ENCODE assay signal across 19 mouse cellular contexts in genomic region chr5:84413026-84413425, GRCm38 (mm10). TPM values are rescaled to one million over a fixed set of nuclear protein-coding genes. Genes with fewer than 3 reads are reported as not detected.
DNase-seq lines count a peak whose midpoint lies in the region; ATAC-seq and TF ChIP-seq lines count a peak whose summit lies in the region.
"Had no signal": no experiment of that assay in that cellular context is flagged by ENCODE, and none has a peak within 500 bp of the region (broad histone marks: within the 10 kb centered on the region; RNA-seq: fewer than 3 reads in every experiment).

No protein-coding gene starts in this region.

- H3K9me3 ChIP-seq in hindbrain, postnatal 0 days (ENCODE audit: low read length): no peaks in the 10 kb centered on the region
- no peaks in the 10 kb centered on the region for H3K9me3 ChIP-seq in neural tube, embryonic 12.5 days
- no peaks in the 10 kb centered on the region for H3K9me3 ChIP-seq in intestine, embryonic 15.5 days
- H3K9me3 ChIP-seq: heart, embryonic 13.5 days; limb, embryonic 10.5 days; liver, embryonic 13.5 days; megakaryocyte, embryonic 14.5 days had no signal

- no peak for ATAC-seq in hindbrain, postnatal 0 days
- ATAC-seq in neural tube, embryonic 12.5 days (ENCODE audit: low FRiP score, low read depth): no peak
- no peak for ATAC-seq in intestine, embryonic 15.5 days
- ATAC-seq: lung, postnatal 0 days had no signal

- no peak overlapping the region for H3K27ac ChIP-seq in hindbrain, postnatal 0 days
- H3K27ac ChIP-seq in neural tube, embryonic 12.5 days: no peak overlapping the region
- H3K27ac ChIP-seq in intestine, embryonic 15.5 days: no peak overlapping the region
- no peak overlapping the region for H3K27ac ChIP-seq in kidney, adult 2 months (ENCODE audit: insufficient read depth, low read depth, low read length)
- H3K27ac ChIP-seq: heart, embryonic 13.5 days; kidney, postnatal 0 days; limb, embryonic 10.5 days; liver, embryonic 13.5 days had no signal

- TF ChIP-seq CTCF in brain, embryonic 14.5 days (IDR thresholded peaks at IDR 0.05; ENCODE audit: borderline replicate concordance, extremely low read depth, insufficient read depth, insufficient read length): no peak
- no peak for TF ChIP-seq CTCF in hindbrain, postnatal 0 days (IDR thresholded peaks at IDR 0.05; ENCODE audit: low read depth)
- TF ChIP-seq CTCF in kidney, adult 2 months (conservative IDR thresholded peaks at IDR 0.05; ENCODE audit: insufficient read depth, insufficient read length, low read depth, low read length): no peak

- peak overlapping the region; percentile 18 for H3K4me3 ChIP-seq in hindbrain, postnatal 0 days (ENCODE audit: low read length)
- no peak overlapping the region for H3K4me3 ChIP-seq in neural tube, embryonic 12.5 days
- no peak overlapping the region for H3K4me3 ChIP-seq in intestine, embryonic 15.5 days (replicated peaks)
- no peak overlapping the region for H3K4me3 ChIP-seq in kidney, adult 2 months (ENCODE audit: insufficient read depth, low read depth, low read length)
- H3K4me3 ChIP-seq: heart, embryonic 13.5 days; limb, embryonic 10.5 days; liver, embryonic 13.5 days; megakaryocyte, embryonic 14.5 days had no signal

- H3K4me1 ChIP-seq in hindbrain, postnatal 0 days (ENCODE audit: insufficient read depth, low read length): no peaks in the 10 kb centered on the region
- H3K4me1 ChIP-seq in neural tube, embryonic 12.5 days: peaks cover 10% of the 10 kb centered on the region; the same call in 1 of the 2 replicates
- H3K4me1 ChIP-seq in intestine, embryonic 15.5 days (replicated peaks): peaks cover 9% of the 10 kb centered on the region; the same call in 1 of the 2 replicates
- H3K4me1 ChIP-seq in kidney, adult 2 months (ENCODE audit: control insufficient read depth, insufficient read depth, low read length): no peaks in the 10 kb centered on the region

- DNase-seq in embryo, embryonic 10 days (ENCODE audit: low spot score): peak; percentile 6
- no peak for DNase-seq in embryo, embryonic 9.5 days (ENCODE audit: extremely low spot score)
- peak; percentile 80 for DNase-seq in brain, embryonic 14.5 days (ENCODE audit: low read depth)
- DNase-seq in hindbrain, postnatal 0 days (ENCODE audit: low spot score): peak; percentile 37
- no peak for DNase-seq in thymus, postnatal 36 days
- DNase-seq in kidney, adult 2 months: no peak
- DNase-seq: cerebellum, adult 2 months; liver, embryonic 13.5 days; right cerebral cortex, postnatal 14 days; thymus, adult 18-20 months had no signal

- 14% methylated on average over 1 of the region's 1 CpGs for WGBS in hindbrain, postnatal 0 days
- 6% methylated on average over 1 of the region's 1 CpGs for WGBS in neural tube, embryonic 12.5 days
- 22% methylated on average over 1 of the region's 1 CpGs for WGBS in intestine, embryonic 15.5 days
- WGBS in kidney, adult 2 months: 27% methylated on average over 1 of the region's 1 CpGs

- H3K9ac ChIP-seq in hindbrain, postnatal 0 days (replicated peaks; ENCODE audit: low read length): no peak overlapping the region
- H3K9ac ChIP-seq in neural tube, embryonic 12.5 days: no peak overlapping the region
- no peak overlapping the region for H3K9ac ChIP-seq in intestine, embryonic 15.5 days
- H3K9ac ChIP-seq: heart, embryonic 13.5 days; liver, embryonic 13.5 days had no signal

- TF ChIP-seq POLR2A in brain, embryonic 14.5 days (IDR thresholded peaks at IDR 0.05; ENCODE audit: borderline replicate concordance, extremely low read depth, insufficient read depth, insufficient read length, poor library complexity, severe bottlenecking): no peak
- TF ChIP-seq POLR2A in kidney, adult 2 months (IDR thresholded peaks at IDR 0.05; ENCODE audit: low read depth, low read length): no peak

- peak overlapping the region; percentile 78 for H3K4me2 ChIP-seq in hindbrain, postnatal 0 days (ENCODE audit: low read depth, low read length)
- H3K4me2 ChIP-seq in neural tube, embryonic 12.5 days (replicated peaks): peak overlapping the region; percentile 34
- H3K4me2 ChIP-seq in intestine, embryonic 15.5 days (replicated peaks): no peak overlapping the region
- H3K4me2 ChIP-seq: heart, embryonic 13.5 days; liver, embryonic 13.5 days had no signal

- no peaks in the 10 kb centered on the region for H3K36me3 ChIP-seq in hindbrain, postnatal 0 days (ENCODE audit: insufficient read depth, low read length)
- no peaks in the 10 kb centered on the region for H3K36me3 ChIP-seq in neural tube, embryonic 12.5 days
- H3K36me3 ChIP-seq in intestine, embryonic 15.5 days: no peaks in the 10 kb centered on the region
- H3K36me3 ChIP-seq in kidney, adult 2 months (ENCODE audit: control insufficient read depth, insufficient read depth, low read length): no peaks in the 10 kb centered on the region
- H3K36me3 ChIP-seq: heart, embryonic 13.5 days; limb, embryonic 10.5 days; liver, embryonic 13.5 days had no signal

- H3K27me3 ChIP-seq in hindbrain, postnatal 0 days (ENCODE audit: insufficient read depth, low read length): no peaks in the 10 kb centered on the region
- H3K27me3 ChIP-seq in neural tube, embryonic 12.5 days (replicated peaks): peaks cover 19% of the 10 kb centered on the region; the same call in 1 of the 2 replicates
- H3K27me3 ChIP-seq in intestine, embryonic 15.5 days (replicated peaks): peaks cover 25% of the 10 kb centered on the region
- H3K27me3 ChIP-seq in kidney, adult 2 months (replicated peaks; ENCODE audit: control insufficient read depth, insufficient read depth, low read length): 0 out of 2 replicates have a peak, but pooled peaks cover 1% of the 10 kb centered on the region
- H3K27me3 ChIP-seq: CH12.LX had no signal

RNA-seq across cellular contexts. Expression of gene Epha5, which starts 4.2 kb away (rescaled TPM):
- polyA plus RNA-seq in brain, embryonic 14.5 days (2012; rRNA removed): 45.0 and 47.9 TPM in 2 replicates
- total RNA-seq in hindbrain, postnatal 0 days (2014; rRNA removed): 55.7 and 56.8 TPM in 2 replicates
- polyA plus RNA-seq in hindbrain, postnatal 0 days (2015; fragmentation: Nextera tagmentation; extraction: Ambion mirVana): 67.7 and 68.0 TPM in 2 replicates
- 36.4 and 40.3 TPM in 2 replicates for polyA plus RNA-seq in neural tube, embryonic 12.5 days (2016; fragmentation: Nextera tagmentation; extraction: Ambion mirVana)
- polyA plus RNA-seq in intestine, embryonic 15.5 days (2015; fragmentation: Nextera tagmentation; extraction: Ambion mirVana): 1.3 and 1.5 TPM in 2 replicates
- 0.11 TPM in 1 of 2 replicates, not detected in the other for polyA plus RNA-seq in kidney, adult 2 months (2012; rRNA removed)
- total RNA-seq: CH12.LX had no signal
- polyA plus RNA-seq: gonadal fat pad, adult 2 months had no signal

Comparison
In these comparisons a context has a peak if more than half of its experiments do, and no peak if none do; other contexts are left out.
1. DNase-seq: peak in embryo, embryonic 10 days (single experiment), brain, embryonic 14.5 days (single experiment) and hindbrain, postnatal 0 days (single experiment); none in embryo, embryonic 9.5 days (single experiment), thymus, postnatal 36 days (0 of 2) and kidney, adult 2 months (single experiment).
2. RNA of gene Epha5, which starts 4.2 kb away (polyA plus RNA-seq): 67.7 to 68.0 TPM in hindbrain, postnatal 0 days, 45.0 to 47.9 TPM in brain, embryonic 14.5 days and 36.4 to 40.3 TPM in neural tube, embryonic 12.5 days; 1.3 to 1.5 TPM in intestine, embryonic 15.5 days and 0.11 TPM in kidney, adult 2 months; every median in the first group is over 10 times any median in the second.